Mouse (Mus musculus): ENCODE results near the gene Rbbp8nl. TPM values are rescaled to one million over a fixed set of nuclear protein-coding genes. Genes with fewer than 3 reads are reported as not detected.

The Rbbp8nl gene
- total and polyA plus RNA-seq, 2 experiments from 2014 or later: not detected

DNA sequence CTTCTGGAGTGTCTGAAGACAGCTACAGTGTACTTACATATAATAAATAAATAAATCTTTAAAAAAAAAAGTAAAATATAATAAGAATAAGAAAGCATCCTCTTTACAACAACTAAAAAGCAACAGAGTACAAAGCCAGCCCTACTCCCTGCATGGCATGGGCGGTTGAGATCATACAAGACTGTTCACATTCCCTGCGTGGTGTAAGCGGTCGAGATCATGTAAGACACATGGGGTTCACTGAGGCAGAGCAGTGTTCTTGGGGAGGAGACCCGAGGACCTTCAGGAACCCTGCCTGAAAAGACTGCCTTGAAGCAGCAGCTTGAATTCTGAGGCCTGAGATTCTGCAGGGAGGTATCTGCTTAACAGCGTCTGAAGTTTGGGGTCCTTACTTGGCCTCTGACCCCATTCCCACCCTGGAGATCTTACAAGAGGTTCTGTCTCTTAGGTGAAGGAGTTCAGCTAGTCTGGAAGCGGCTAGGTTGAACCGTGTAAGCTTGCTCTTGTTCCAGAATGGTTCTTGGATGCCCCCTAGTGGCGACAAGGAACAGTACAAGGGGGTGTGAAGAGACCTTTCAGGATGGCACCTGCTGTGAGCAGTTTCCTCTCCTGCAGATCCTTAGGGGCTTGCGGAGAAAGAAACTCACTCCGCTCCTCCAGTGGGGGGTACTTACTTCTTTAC is 38.6 kb downstream of the Rbbp8nl start:
- DNase-seq (peak; percentile 92), ATAC-seq (peak; percentile 94)
- no peak overlapping the region for H3K4me2 ChIP-seq (ENCODE audit: low read depth)
- no peak overlapping the region for H3K27ac ChIP-seq (ENCODE audit: low read depth, low read length)
- no peak overlapping the region for H3K9ac ChIP-seq
- no peaks in the 10 kb centered on the region for H3K36me3 ChIP-seq (ENCODE audit: insufficient read depth)
- H3K9me3 ChIP-seq (ENCODE audit: low read length): no peaks in the 10 kb centered on the region
- H3K27me3 ChIP-seq (ENCODE audit: insufficient read depth, low read length): no peaks in the 10 kb centered on the region
- 0 out of 2 replicates have a peak, but pooled peaks cover 3% of the 10 kb centered on the region for H3K4me1 ChIP-seq (ENCODE audit: insufficient read depth)
- peak; percentile 98 for TF ChIP-seq CTCF (IDR thresholded peaks at IDR 0.05; ENCODE audit: low read depth)
- H3K4me3 ChIP-seq (ENCODE audit: low read depth, low read length): no peak overlapping the region
- WGBS: 30% methylated on average over 11 of the region's 11 CpGs

DNA sequence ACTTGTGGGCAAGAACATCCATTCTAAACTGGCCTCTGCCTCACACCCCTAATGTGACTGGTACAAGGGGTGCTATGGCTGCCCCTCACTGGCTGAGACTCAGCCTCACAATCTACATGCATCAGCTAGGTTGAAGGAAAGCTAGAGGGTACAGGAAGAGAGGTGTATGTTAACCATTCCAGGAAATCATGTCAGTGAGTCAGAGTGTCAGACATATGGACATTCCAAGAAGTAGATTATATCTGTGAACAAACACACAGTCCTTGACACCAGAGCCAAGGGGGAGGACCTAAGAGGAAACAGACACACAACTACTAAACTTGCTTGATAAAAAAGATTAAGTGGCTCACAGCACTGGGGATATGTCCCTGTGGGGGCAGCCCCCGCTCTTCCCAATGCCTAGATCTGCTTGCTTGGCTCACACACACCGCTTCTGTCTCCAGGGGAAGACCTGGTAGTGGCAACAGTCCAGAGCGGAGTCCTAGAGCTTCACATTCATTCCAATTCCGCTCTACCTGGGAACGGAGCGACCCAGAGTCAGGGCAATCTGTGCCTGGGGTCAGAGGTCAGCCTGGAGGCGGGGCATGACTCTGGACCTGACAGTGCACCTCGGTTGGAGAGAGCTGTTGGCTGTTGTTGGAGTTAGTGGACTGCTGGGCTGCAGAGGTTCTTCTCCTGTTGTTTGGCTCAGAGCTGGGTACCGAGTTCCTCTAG is 40.6 kb downstream of the Rbbp8nl start:
- ATAC-seq: no peak
- H3K4me2 ChIP-seq (ENCODE audit: low read depth): no peak overlapping the region
- H3K27ac ChIP-seq (ENCODE audit: low read depth, low read length): no peak overlapping the region
- no peak for TF ChIP-seq CTCF (IDR thresholded peaks at IDR 0.05; ENCODE audit: low read depth)
- no peak for DNase-seq
- H3K9me3 ChIP-seq (ENCODE audit: low read length): no peaks in the 10 kb centered on the region
- H3K4me3 ChIP-seq (ENCODE audit: low read depth, low read length): no peak overlapping the region
- H3K36me3 ChIP-seq (ENCODE audit: insufficient read depth): no peaks in the 10 kb centered on the region
- H3K4me1 ChIP-seq (ENCODE audit: insufficient read depth): 0 out of 2 replicates have a peak, but pooled peaks cover 3% of the 10 kb centered on the region
- no peak overlapping the region for H3K9ac ChIP-seq
- H3K27me3 ChIP-seq (ENCODE audit: insufficient read depth, low read length): no peaks in the 10 kb centered on the region
- 66% methylated on average over 9 of the region's 9 CpGs for WGBS

DNA sequence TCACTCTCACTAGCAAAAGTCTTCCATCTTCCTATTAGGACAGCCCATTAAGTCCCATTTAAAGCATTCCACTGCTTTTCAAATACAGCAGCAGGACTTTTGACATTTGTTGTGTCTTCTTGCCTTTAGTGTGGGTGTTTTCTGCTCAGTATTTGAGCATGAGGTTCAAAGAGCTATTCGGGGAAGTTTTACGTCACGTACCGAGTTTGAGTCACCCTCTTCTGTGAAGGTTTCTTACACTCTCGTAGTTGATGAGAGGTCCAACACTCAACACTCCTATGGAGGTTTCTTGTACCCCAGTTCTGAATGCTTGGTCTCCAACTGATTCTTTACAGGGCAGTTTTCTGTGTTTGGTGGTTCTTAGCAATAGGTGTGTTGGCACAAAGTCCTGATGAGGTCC is 41.8 kb downstream of the Rbbp8nl start:
- no peak overlapping the region for H3K4me3 ChIP-seq (ENCODE audit: low read depth, low read length)
- H3K4me1 ChIP-seq (ENCODE audit: insufficient read depth): 0 out of 2 replicates have a peak, but pooled peaks cover 3% of the 10 kb centered on the region
- no peaks in the 10 kb centered on the region for H3K36me3 ChIP-seq (ENCODE audit: insufficient read depth)
- no peak for ATAC-seq
- 90% methylated on average over 5 of the region's 5 CpGs for WGBS
- H3K9me3 ChIP-seq (ENCODE audit: low read length): no peaks in the 10 kb centered on the region
- DNase-seq: no peak
- H3K9ac ChIP-seq: no peak overlapping the region
- H3K27me3 ChIP-seq (ENCODE audit: insufficient read depth, low read length): no peaks in the 10 kb centered on the region
- no peak for TF ChIP-seq CTCF (IDR thresholded peaks at IDR 0.05; ENCODE audit: low read depth)
- H3K4me2 ChIP-seq (ENCODE audit: low read depth): no peak overlapping the region
- H3K27ac ChIP-seq (ENCODE audit: low read depth, low read length): no peak overlapping the region

- Histone ChIP-seq H3K4me3 (ENCODE audit: low read depth, low read length) (no peak overlapping the region), H3K27ac (ENCODE audit: low read depth, low read length) (no peak overlapping the region), H3K4me1 (ENCODE audit: insufficient read depth) (no peaks in the 10 kb centered on the region), H3K36me3 (ENCODE audit: insufficient read depth) (no peaks in the 10 kb centered on the region), H3K9me3 (ENCODE audit: low read length) (no peaks in the 10 kb centered on the region), H3K27me3 (ENCODE audit: insufficient read depth, low read length) (no peaks in the 10 kb centered on the region), H3K4me2 (ENCODE audit: low read depth) (no peak overlapping the region), H3K9ac (no peak overlapping the region)
- no peak for TF ChIP-seq CTCF (IDR thresholded peaks at IDR 0.05; ENCODE audit: low read depth)
- DNase-seq (no peak), ATAC-seq (no peak)
- 89% methylated on average over 4 of the region's 4 CpGs for WGBS
Observed at GRCm38 (mm10) chr2:180243108-180243507, 46.6 kb downstream of the Rbbp8nl start.

DNA sequence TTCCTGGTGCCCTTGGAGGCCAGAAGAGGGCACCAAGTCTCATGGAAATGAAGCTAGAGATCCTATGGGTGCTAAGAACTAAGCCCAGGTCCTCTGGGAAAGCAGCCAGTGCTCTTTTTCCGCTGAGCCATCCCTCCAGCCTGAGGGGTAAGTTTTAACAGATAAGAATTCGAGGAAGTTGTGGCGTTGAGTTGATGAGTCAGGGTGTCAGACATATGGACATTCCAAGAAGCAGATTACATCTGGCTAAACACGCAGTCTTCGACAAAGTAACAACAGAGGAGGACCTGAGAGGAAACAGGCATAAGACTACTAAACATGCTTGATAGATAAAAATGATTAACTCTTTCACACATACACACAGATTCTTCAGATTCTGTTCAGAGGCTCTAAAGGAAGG is 51.1 kb downstream of the Rbbp8nl start:
- DNase-seq (no peak), ATAC-seq (no peak)
- H3K4me3 ChIP-seq (ENCODE audit: low read depth, low read length): no peak overlapping the region
- no peaks in the 10 kb centered on the region for H3K27me3 ChIP-seq (ENCODE audit: insufficient read depth, low read length)
- H3K9me3 ChIP-seq (ENCODE audit: low read length): no peaks in the 10 kb centered on the region
- no peak for TF ChIP-seq CTCF (IDR thresholded peaks at IDR 0.05; ENCODE audit: low read depth)
- no peaks in the 10 kb centered on the region for H3K36me3 ChIP-seq (ENCODE audit: insufficient read depth)
- H3K9ac ChIP-seq: no peak overlapping the region
- H3K4me2 ChIP-seq (ENCODE audit: low read depth): no peak overlapping the region
- H3K27ac ChIP-seq (ENCODE audit: low read depth, low read length): no peak overlapping the region
- 85% methylated on average over 5 of the region's 5 CpGs for WGBS
- H3K4me1 ChIP-seq (ENCODE audit: insufficient read depth): no peaks in the 10 kb centered on the region

GRCm38 (mm10) chr2:180237601-180238345 is 51.9 kb downstream of the Rbbp8nl start:
- Histone ChIP-seq H3K4me2 (ENCODE audit: low read depth) (no peak overlapping the region), H3K4me3 (ENCODE audit: low read depth, low read length) (no peak overlapping the region), H3K9me3 (ENCODE audit: low read length) (no peaks in the 10 kb centered on the region), H3K9ac (no peak overlapping the region), H3K27ac (ENCODE audit: low read depth, low read length) (no peak overlapping the region), H3K27me3 (ENCODE audit: insufficient read depth, low read length) (no peaks in the 10 kb centered on the region), H3K4me1 (ENCODE audit: insufficient read depth) (no peaks in the 10 kb centered on the region), H3K36me3 (ENCODE audit: insufficient read depth) (no peaks in the 10 kb centered on the region)
- TF ChIP-seq CTCF (IDR thresholded peaks at IDR 0.05; ENCODE audit: low read depth): no peak
- ATAC-seq (no peak), DNase-seq (no peak)
- WGBS: 89% methylated on average over 7 of the region's 7 CpGs

DNA sequence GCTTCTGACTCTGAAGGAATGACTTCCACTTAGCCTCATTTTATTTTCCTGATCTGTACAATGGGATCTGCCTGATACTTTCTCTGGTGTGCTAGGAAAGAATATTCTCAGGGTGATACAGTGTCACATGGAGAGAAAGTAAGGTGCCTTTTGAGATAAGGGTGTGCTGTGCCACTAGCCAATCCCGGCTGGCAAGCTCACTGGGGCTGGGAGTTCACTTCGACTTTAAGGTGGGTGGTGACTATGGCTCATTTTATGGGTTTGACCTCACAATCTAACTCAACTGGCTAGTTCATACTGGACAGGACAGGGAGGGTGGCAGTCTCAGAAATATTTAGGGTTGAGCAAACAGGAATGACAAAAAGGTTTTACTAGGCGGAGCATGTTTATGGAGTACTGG is 52.7 kb downstream of the Rbbp8nl start:
- H3K9ac ChIP-seq: no peak overlapping the region
- no peak overlapping the region for H3K4me3 ChIP-seq (ENCODE audit: low read depth, low read length)
- WGBS: 94% methylated on average over 3 of the region's 3 CpGs
- no peak for TF ChIP-seq CTCF (IDR thresholded peaks at IDR 0.05; ENCODE audit: low read depth)
- no peaks in the 10 kb centered on the region for H3K27me3 ChIP-seq (ENCODE audit: insufficient read depth, low read length)
- DNase-seq: no peak
- H3K36me3 ChIP-seq (ENCODE audit: insufficient read depth): no peaks in the 10 kb centered on the region
- H3K9me3 ChIP-seq (ENCODE audit: low read length): no peaks in the 10 kb centered on the region
- H3K4me2 ChIP-seq (ENCODE audit: low read depth): no peak overlapping the region
- no peak overlapping the region for H3K27ac ChIP-seq (ENCODE audit: low read depth, low read length)
- H3K4me1 ChIP-seq (ENCODE audit: insufficient read depth): no peaks in the 10 kb centered on the region
- ATAC-seq: no peak
